Mouse (Mus musculus): ENCODE data around the gene Tmem255b. TPM values are rescaled to one million over a fixed set of nuclear protein-coding genes. Genes with fewer than 3 reads are reported as not detected.
A peak's percentile ranks its signal among the peaks of the same experiment; 100 is the strongest.

Gene Tmem255b
- polyA plus RNA-seq, 1 experiment from 2014 or later, result 0.57 TPM

GRCm38 (mm10) chr8:13404666-13405131, 30.3 kb upstream of the Tmem255b start, which contains the start of gene Grk1:
Gene Grk1, plus strand, starts transcription at chr8:13405081.
- Histone ChIP-seq H3K27ac (ENCODE audit: low read length) (no peak within 1 kb of the TSS), H3K4me1 (ENCODE audit: insufficient read depth, low read depth, low read length) (no peaks in the 10 kb centered on the region), H3K4me3 (ENCODE audit: low read depth, low read length) (no peak within 1 kb of the TSS), H3K9me3 (ENCODE audit: low read length) (no peaks in the 10 kb centered on the region), H3K27me3 (replicated peaks; ENCODE audit: insufficient read depth, low read length) (no peaks in the 10 kb centered on the region), H3K36me3 (ENCODE audit: insufficient read depth, low read length) (no peaks in the 10 kb centered on the region), H3K9ac (replicated peaks; ENCODE audit: low read depth) (no peak within 1 kb of the TSS), H3K4me2 (replicated peaks; ENCODE audit: low read depth, low read length) (no peak within 1 kb of the TSS)
- DNase-seq (ENCODE audit: low spot score), result no peak
- ATAC-seq, result no peak
- no peak for TF ChIP-seq EP300 (IDR thresholded peaks at IDR 0.05)
- TF ChIP-seq CTCF (IDR thresholded peaks at IDR 0.05), result no peak
- WGBS, result 76% methylated on average over 5 of the region's 5 CpGs

GRCm38 (mm10) chr8:13406011-13406410, 29.0 kb upstream of the Tmem255b start:
- no peaks in the 10 kb centered on the region for H3K4me1 ChIP-seq (ENCODE audit: insufficient read depth, low read depth, low read length)
- no peak overlapping the region for H3K4me2 ChIP-seq (replicated peaks; ENCODE audit: low read depth, low read length)
- 89% methylated on average over 5 of the region's 5 CpGs for WGBS
- DNase-seq (ENCODE audit: low spot score), result no peak
- no peaks in the 10 kb centered on the region for H3K36me3 ChIP-seq (ENCODE audit: insufficient read depth, low read length)
- H3K27me3 ChIP-seq (replicated peaks; ENCODE audit: insufficient read depth, low read length), result no peaks in the 10 kb centered on the region
- no peak for TF ChIP-seq EP300 (IDR thresholded peaks at IDR 0.05)
- TF ChIP-seq CTCF (IDR thresholded peaks at IDR 0.05), result no peak
- H3K27ac ChIP-seq (ENCODE audit: low read length), result no peak overlapping the region
- H3K9me3 ChIP-seq (ENCODE audit: low read length), result no peaks in the 10 kb centered on the region
- no peak for ATAC-seq
- H3K9ac ChIP-seq (replicated peaks; ENCODE audit: low read depth), result no peak overlapping the region
- no peak overlapping the region for H3K4me3 ChIP-seq (ENCODE audit: low read depth, low read length)

- H3K9ac ChIP-seq (replicated peaks; ENCODE audit: low read depth), result no peak overlapping the region
- ATAC-seq, result no peak
- no peaks in the 10 kb centered on the region for H3K36me3 ChIP-seq (ENCODE audit: insufficient read depth, low read length)
- no peak overlapping the region for H3K27ac ChIP-seq (ENCODE audit: low read length)
- no peak overlapping the region for H3K4me3 ChIP-seq (ENCODE audit: low read depth, low read length)
- H3K9me3 ChIP-seq (ENCODE audit: low read length), result no peaks in the 10 kb centered on the region
- H3K4me2 ChIP-seq (replicated peaks; ENCODE audit: low read depth, low read length), result no peak overlapping the region
- no peaks in the 10 kb centered on the region for H3K4me1 ChIP-seq (ENCODE audit: insufficient read depth, low read depth, low read length)
- peak; percentile 68 for DNase-seq (ENCODE audit: low spot score)
- H3K27me3 ChIP-seq (replicated peaks; ENCODE audit: insufficient read depth, low read length), result no peaks in the 10 kb centered on the region
- TF ChIP-seq CTCF (IDR thresholded peaks at IDR 0.05), result peak; percentile 86
- no peak for TF ChIP-seq EP300 (IDR thresholded peaks at IDR 0.05)
- WGBS, result 27% methylated on average over 6 of the region's 6 CpGs
These were observed 23.4 kb upstream of the Tmem255b start for GRCm38 (mm10) chr8:13411597-13411996.

GRCm38 (mm10) chr8:13412891-13413558, 22.0 kb upstream of the Tmem255b start:
- DNase-seq (ENCODE audit: low spot score) (peak; percentile 75), ATAC-seq (peak; percentile 37; the same call in 1 of the 2 replicates)
- Histone ChIP-seq H3K27me3 (replicated peaks; ENCODE audit: insufficient read depth, low read length) (no peaks in the 10 kb centered on the region), H3K4me1 (ENCODE audit: insufficient read depth, low read depth, low read length) (no peaks in the 10 kb centered on the region), H3K4me2 (replicated peaks; ENCODE audit: low read depth, low read length) (no peak overlapping the region), H3K4me3 (ENCODE audit: low read depth, low read length) (no peak overlapping the region), H3K27ac (ENCODE audit: low read length) (no peak overlapping the region), H3K9me3 (ENCODE audit: low read length) (no peaks in the 10 kb centered on the region), H3K9ac (replicated peaks; ENCODE audit: low read depth) (no peak overlapping the region), H3K36me3 (ENCODE audit: insufficient read depth, low read length) (no peaks in the 10 kb centered on the region)
- TF ChIP-seq EP300 (IDR thresholded peaks at IDR 0.05) (no peak), CTCF (IDR thresholded peaks at IDR 0.05) (peak; percentile 91)
- 60% methylated on average over 13 of the region's 13 CpGs for WGBS

GRCm38 (mm10) chr8:13413823-13414390, 21.1 kb upstream of the Tmem255b start:
- no peaks in the 10 kb centered on the region for H3K4me1 ChIP-seq (ENCODE audit: insufficient read depth, low read depth, low read length)
- ATAC-seq, result peak; percentile 32; the same call in 1 of the 2 replicates
- H3K9me3 ChIP-seq (ENCODE audit: low read length), result no peaks in the 10 kb centered on the region
- DNase-seq (ENCODE audit: low spot score), result no peak
- H3K4me2 ChIP-seq (replicated peaks; ENCODE audit: low read depth, low read length), result no peak overlapping the region
- WGBS, result 32% methylated on average over 12 of the region's 12 CpGs
- H3K27me3 ChIP-seq (replicated peaks; ENCODE audit: insufficient read depth, low read length), result no peaks in the 10 kb centered on the region
- no peaks in the 10 kb centered on the region for H3K36me3 ChIP-seq (ENCODE audit: insufficient read depth, low read length)
- no peak overlapping the region for H3K27ac ChIP-seq (ENCODE audit: low read length)
- no peak for TF ChIP-seq CTCF (IDR thresholded peaks at IDR 0.05)
- no peak for TF ChIP-seq EP300 (IDR thresholded peaks at IDR 0.05)
- H3K4me3 ChIP-seq (ENCODE audit: low read depth, low read length), result no peak overlapping the region
- no peak overlapping the region for H3K9ac ChIP-seq (replicated peaks; ENCODE audit: low read depth)

- no peaks in the 10 kb centered on the region for H3K4me1 ChIP-seq (ENCODE audit: insufficient read depth, low read depth, low read length)
- ATAC-seq (no peak), DNase-seq (ENCODE audit: low spot score) (no peak)
- H3K27ac ChIP-seq (ENCODE audit: low read length), result no peak overlapping the region
- H3K9ac ChIP-seq (replicated peaks; ENCODE audit: low read depth), result no peak overlapping the region
- H3K4me2 ChIP-seq (replicated peaks; ENCODE audit: low read depth, low read length), result no peak overlapping the region
- H3K36me3 ChIP-seq (ENCODE audit: insufficient read depth, low read length), result no peaks in the 10 kb centered on the region
- H3K27me3 ChIP-seq (replicated peaks; ENCODE audit: insufficient read depth, low read length), result no peaks in the 10 kb centered on the region
- WGBS, result 65% methylated on average over 10 of the region's 10 CpGs
- no peak overlapping the region for H3K4me3 ChIP-seq (ENCODE audit: low read depth, low read length)
- H3K9me3 ChIP-seq (ENCODE audit: low read length), result no peaks in the 10 kb centered on the region
- TF ChIP-seq EP300 (IDR thresholded peaks at IDR 0.05) (no peak), CTCF (IDR thresholded peaks at IDR 0.05) (no peak)
These were observed 19.1 kb upstream of the Tmem255b start for GRCm38 (mm10) chr8:13415879-13416278.
